Mouse (Mus musculus) hindlimb bud, embryonic 11.5 days (tissue): ENCODE results near the gene Fam162b.
A peak's percentile ranks its signal among the peaks of the same experiment; 100 is the strongest.

Source experiments
- DNase-seq: peaks from one replicate; pipeline ENCODE4 v3.0.0-alpha.2; 2012; ENCODE audit warnings: low read depth, low spot score; ENCODE audit errors: extremely low spot score

Fam162b gene

DNA sequence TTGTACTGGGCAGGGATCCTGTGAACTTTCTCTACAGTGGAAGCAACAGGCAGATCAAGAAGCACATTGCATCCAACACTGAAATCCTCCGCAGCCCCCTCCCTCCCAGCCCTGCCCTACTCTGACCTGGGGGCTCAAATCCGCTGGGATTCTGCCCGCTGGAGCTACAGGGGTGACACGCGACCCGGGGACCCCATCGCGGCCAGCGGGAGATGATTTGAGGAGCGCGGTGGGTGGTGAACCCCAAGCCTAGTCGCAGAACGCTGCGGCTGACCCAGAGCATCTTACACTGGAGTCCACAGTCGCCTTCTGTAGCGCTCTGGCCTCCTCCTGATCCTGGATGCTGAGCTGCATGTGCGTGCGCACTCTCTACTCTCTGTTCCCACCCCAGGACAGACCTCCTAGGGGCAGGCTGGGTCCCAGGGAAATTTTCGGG lies at the start of gene Fam162b:
TSS of gene Fam162b (minus strand) at position 379 of the 436 bp plus-strand sequence.
- DNase-seq = no peak

DNA sequence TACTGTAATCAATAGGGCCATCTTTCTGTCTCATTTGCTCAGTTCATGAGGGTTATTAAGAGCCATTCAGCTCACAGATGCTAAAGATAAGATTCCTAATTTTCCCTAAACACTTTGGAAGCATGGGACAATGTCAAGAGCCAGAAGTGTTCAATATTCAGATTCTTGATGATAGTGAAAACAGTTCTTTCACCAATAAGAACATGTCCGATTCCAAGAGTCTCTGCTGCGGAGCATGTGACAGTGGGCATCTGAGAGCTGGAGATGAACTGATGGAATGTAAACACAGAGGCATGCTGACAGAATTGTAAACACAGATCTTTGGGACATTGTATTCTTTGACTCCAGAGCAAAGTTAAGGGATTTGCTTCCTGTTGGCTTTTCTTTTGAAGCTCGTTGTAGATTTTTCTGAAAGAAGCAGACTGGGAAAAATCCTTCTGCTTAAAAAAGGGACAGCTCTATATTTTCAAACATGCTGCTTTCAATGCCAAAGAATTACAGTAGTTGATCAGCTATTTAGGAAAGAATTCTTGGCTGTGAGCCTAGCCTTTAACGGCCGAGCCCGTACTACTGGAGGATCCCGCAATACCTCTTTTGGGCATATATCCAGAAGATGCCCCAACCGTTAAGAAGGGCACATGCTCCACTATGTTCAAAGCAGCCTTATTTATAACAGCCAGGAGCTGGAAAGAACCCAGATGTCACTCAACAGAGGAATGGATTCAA lies 41.3 kb upstream of the Fam162b start, which contains the start of gene Gprc6a:
TSS of gene Gprc6a (minus strand) at position 51 of the 726 bp plus-strand sequence.
- DNase-seq = no peak

DNA sequence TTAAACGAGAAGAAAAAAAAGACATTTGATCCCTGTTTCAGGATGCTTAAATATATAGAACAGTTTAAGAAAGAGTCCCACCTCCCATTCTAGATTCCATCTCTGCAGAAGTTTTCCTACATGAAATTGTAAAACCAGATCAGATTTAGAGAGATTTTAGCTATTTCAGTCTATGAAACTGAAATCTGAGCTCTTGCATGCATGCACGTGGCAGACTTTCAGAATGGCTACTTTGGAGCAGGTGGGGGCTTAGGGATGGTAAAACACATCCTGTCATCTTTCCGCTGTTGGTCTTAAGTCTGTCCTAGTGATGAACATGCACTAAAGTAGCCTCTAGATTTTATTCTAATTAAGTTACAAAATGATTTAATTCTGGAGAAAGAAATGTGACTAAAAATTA lies 30.9 kb upstream of the Fam162b start:
- no peak for DNase-seq

DNA sequence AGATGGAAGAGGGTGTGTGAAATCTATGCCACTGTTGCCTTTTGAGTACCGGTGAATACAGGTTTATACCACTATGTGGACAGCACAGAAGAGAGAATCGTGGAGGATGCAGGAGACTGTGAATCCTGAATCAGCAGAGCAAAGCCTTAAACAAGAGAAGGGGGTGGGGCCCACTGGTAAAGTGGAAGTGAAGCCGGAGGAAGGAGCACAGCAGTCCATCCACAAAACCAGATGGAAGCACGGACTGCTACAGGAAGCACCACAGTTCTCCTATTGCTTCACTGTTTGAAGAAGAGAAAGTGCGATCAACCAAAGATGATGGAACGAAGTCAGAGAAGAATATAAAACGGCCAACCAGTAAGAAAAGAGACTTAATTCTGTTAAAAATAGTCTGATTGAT lies 29.8 kb upstream of the Fam162b start:
- DNase-seq = no peak

DNA sequence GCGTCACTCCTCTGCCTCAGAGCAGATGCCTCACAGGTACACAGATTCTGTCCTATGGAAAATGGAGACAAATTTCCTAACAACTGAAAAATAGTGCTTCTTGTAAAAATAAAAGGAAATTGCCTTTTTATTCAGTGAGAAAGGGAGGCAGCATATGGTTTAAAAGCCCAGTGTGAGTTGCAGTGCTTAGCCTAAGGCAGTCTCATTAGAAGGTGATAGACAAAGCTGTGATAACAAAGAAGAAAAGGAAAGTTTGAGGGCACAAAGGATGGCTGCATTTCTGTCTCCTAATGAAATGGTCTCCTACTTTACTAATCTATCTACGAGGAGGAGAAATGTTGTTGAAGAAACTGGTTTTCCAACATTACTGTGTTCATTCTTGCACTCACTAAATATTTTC lies 28.2 kb upstream of the Fam162b start:
- DNase-seq = no peak

DNA sequence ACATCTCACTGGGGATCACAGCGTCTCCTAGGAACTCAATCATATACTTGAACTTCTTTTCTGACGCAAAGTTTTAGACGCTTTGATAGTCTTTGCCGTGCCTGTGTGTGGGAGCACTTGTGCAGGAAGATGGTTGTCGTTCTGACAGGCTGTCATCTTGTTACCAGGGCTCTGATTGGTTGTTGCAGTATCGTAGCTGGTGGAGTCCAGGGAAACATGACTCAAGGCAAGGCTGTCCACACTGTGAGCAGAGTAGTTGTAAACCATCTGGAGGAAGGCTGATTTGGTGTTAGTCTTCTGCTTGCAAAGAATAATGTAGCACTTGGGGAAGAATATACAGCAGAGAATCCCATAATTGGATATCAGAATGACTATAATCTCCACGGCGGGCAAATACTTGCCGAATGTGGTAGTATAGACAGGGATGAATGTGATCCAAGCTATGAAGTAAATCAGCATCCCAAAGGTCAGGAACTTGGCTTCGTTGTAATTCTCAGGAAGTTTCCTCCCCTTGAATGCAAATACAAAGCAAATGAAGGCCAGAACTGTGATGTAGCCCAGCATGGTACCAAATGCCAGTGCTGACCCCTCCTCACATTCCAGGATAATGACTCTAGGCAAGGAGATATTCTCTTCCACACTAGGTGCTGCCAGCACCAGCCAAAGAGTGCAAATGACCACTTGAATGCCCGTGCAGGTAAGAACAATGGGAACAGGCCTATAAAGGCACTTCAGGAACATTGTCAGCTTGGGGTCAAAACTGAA lies 24.7 kb upstream of the Fam162b start:
- DNase-seq = no peak

DNA sequence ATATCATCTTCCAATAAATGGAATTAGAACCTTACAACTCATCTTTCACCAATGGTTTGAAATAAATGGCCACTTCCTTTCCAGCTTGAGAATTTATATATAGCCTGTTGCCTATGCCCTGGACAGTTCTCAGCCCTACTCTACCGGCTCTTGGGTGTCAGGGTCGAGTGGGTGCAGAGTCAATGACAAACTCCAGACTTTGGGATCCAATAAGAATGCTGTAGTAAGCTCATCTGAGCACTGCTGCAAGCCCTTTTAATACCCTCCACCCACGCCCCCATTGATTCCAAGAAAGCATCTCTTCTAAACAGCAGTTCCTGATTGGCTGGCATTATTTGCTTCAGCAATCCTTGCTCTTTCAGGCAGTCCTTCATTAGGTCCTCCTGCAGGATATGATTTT lies 23.1 kb upstream of the Fam162b start:
- DNase-seq = no peak

DNA sequence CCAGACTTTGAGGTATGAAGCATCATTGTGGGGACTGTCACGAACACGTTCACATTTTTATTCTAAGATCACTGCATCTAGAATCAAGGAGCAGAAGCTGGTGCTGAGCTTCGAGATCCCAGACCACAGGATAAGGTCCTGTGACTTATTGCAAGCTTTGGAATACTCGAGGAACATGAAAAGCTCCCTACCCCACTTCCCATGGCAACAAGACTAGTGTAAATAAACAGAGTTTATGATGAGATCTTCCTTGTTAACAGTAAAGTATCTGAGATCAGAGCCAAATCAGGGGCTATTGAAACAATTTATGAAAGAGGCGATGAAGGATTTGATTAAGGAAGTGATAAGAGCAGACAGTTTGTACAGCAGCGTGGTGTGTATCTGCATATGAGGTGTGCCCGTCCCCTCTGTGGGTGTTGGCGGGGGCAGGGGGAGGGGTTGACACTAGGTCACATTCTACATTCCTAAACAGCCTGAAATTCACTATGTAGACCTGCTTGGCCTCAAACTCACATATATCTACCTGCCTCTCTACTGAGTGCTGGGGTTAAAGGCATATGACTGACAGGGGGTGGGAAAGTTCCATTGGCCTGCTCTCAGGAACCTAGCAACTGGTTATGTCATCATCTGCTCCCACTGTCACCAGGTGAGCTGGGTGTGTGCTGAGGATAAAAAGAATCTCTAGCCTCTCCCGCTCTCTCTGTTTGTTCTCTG lies 21.8 kb upstream of the Fam162b start:
- no peak for DNase-seq

DNA sequence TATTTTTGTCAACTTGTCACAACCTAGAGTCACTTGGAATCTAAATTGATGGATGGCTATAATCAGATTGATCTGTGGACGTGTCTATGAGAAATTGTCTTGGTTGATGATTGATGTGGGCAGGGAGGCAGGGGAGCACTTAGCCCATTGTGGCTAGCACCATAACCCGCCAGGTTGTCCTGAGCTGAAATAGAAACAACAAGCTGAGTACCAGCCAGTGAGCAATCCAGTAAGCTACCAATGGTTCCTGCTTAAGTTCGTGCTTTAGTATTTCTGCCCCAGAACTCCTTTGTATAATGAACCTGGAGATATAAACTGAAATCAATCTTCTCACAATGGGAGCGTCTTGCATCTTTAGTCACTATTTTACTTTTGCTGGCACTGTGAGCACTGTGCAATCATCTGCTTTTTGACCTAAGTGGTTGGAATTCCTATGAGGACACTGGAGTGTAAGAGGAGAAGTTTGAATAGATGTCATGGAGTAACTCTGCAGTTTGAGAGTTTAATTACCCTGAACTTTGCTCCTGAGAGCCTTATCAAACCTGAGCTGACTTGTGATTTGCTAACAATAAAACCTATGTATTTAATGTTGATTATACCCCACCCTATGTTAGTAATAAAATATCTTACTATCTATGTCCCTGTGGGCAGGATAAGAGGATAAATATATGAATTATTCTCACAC lies 19.6 kb upstream of the Fam162b start:
- DNase-seq = no peak

DNA sequence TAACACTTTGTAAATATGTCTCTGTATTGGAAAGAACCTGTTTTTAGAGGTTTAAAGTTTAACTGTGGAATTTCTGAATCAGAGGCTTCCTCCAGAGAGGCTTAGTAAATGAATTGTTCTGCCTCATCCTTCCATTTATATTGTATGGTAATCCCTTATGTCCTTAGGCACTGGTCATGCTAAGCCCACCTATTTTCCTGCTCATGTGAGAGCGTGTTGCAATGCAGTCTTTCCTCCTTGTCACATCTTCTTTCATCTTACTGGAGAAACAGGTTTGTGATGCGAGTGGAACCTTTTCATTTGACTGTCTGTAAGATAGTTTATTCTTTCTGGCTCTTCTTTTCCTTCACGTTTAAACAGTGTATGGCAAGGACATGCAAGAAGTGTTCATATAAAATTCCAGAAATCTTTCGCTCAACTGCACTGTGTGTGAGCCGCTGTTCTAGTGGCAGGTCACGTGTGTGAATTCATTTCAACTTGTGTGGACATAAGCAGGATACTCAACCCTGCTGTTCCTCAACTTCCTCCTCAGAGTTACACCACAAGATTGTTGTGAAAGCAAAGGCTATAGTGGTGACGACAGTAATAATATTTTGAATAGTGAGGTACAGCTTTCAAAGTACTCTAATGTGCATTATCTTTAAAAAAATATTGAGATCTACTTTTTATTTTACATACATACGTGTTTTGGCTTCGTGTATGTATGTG lies 6.8 kb upstream of the Fam162b start:
- no peak for DNase-seq

DNA sequence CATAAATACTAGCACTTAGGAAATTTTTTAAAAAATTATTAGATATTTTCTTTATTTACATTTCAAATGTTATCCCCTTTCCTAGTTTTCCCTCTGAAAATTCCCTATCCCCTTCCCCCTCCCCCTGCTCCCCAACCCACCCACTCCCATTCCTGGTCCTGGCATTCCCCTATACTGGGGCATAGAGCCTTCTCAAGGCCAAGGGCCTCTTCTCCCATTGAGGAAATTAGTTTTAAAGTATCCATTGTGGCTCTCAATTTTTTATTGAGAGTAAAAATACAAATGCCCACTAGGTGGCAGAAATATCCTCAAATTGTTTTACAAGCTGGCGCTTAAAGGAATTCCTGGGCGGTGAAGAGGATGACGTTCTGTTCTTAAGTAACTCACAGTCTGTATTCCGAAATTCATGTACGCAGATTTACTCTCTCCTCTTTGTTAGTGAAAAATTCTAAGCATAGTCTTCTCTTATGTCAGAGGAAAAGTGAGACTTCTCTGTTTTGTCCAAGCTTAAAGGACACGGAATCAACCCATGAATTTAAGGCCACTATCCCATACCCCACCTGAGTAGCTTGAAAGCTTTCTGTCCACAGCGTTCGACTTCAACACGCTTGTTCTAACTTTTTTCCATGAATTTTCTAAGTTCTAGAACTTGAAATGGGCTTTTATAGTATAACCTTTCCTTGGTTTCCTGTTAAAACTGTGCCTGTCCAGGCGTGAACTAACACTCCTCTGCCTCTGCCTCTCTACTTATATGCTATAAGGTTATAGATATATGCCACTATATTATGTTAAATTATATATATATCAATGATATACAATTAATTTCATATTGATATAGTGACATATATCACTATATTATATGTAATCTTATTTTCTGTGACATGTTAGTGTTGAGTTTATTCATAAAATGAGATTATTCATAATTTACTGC lies 4.9 kb upstream of the Fam162b start:
- DNase-seq = peak; percentile 62

DNA sequence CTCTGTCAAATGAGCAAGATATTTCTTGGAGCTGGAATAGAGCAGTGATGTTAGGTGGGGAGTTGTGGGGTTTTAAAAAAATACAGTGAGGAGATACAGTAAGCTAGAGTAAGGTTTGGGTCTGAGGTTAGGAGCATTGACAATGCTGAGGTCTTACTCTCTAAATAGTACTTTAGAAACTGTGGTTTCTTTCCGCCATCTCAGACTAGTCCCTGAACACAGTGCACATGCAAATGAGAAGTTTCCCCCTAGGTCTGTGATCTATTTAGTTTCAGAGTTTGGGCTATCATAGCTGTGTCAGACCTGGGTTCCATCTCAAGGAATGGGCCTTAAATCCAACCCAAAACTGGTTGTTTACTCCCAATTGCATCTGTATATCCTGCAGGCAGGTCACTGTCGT lies 1.3 kb upstream of the Fam162b start:
- no peak for DNase-seq

DNA sequence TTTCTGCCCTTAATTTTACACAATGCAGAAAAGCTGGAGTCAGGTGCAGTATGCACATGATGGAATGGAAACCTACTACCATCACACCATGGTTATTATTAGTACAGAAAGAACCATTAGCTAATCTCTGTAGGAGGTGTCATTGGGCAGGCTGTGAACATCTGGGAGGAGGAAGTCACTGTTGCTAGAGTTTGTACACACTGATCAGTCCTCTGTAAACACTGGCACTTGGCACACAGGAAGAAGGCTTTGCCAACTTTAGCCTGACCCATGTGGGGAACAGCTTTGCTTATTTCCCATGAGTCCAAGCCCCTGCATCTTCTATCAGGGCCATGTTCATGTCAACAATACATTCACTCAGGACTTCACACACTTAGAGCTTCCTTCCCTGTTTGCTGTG lies 5.4 kb downstream of the Fam162b start:
- DNase-seq = no peak

DNA sequence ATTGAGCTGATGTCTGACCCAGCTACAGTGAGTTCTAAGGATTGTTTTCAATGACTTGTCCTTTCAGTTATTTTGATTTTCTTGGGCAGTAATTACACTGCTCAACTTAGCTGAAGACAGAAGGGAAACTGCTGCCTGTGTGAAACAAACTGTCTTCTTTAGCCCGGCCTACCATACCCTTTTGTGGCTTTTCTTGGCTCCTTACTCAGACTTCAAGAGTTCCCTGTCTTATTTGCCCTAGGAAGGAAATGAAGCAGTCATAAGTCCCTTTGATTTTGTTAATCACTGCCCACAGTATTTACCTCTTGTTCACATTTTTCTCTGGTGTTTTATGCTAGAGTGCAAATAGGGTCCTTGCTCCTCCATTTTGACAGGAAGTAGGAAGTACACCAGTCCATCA lies 5.9 kb downstream of the Fam162b start:
- no peak for DNase-seq

DNA sequence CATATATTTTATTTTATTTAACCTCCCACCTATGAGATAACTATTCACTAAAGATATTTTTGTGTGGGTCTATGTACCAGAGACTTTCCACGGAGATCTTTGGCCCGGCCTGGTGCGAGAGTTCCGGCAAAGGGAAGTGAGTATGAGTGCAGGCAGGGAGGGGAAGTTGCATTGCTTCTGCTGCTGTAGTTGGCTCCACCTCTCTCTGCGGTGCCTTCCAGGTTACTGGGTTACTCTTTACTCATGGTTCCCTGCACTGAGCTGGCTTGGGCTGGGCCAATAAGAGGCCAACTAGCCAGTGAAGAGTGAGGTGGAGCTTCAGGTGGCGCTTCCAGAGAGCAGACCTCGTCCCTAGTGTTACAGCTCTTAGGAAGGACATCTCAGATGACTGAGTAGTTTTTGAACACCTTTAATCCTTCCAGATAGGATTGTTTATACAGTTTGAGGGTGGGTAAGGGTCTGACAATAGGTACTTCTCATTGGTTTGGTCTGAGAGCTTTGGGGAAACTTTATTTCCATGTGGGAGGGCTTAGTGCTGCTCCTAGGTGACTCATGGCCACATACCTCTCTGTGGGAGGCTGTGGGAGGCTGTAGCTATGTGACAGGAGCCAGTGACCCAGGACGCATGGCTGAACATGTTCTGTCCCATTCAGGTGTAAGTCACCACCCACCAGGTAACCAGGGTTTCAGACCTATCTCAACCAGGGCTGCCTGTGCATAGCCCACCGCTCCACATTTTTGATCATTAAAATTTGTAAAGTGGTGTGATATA lies 18.9 kb downstream of the Fam162b start:
- no peak for DNase-seq

DNA sequence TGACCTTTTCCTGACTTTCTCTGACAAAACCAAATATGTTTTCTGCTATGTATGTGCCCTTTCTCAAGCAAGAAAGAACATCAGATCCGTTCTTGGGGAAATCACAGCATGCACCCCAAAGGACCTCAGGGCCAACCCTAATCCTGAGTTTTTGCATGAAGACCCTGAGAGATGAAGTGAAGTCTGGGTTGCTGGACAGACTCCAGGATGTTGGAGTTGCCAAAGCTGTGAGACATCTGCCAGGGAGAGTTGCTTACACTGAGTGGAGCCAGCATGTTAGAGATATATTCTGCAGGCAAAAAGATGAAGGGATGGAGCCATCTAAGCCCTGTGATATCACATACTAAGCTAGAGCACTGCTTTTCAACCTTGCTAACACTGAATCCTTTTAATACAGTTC lies 34.3 kb downstream of the Fam162b start:
- DNase-seq = no peak

DNA sequence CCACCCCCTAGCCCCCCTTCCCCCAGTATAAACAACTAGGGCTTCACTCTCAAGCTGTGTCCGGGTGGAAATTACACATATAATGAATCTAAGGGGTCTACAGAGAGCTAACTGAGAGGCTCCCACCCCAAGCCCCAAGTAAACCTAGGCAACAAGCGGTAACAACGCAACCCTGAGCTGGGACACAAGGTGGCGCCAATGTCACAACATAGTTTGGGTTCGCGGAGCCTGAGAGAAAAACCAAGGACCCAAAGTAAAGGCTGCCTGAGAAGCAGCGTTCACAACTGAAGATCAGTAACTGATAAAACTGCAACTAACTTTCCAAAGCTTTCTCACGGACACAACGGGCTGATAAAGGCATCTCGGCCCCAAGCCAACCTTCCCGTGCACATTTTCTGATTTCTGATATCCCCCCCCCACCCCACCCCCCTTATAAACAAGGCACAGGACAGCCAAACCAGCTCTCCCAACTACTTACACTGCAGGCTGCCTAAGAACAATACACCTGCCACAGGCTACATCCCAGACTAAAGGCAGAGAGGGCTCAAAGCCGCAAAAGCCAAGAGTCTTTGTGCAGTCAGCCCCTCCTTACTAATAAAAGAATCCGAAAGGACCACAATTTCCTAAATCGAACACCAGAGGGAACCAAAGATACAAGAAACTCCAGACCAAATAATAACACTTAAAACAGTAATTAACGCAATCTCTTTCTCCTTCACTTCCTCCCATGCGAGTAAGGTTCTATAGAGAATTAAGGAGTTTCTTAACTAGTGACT lies 36.8 kb downstream of the Fam162b start:
- peak; percentile 66 for DNase-seq
